Mouse (Mus musculus) CH12.LX (cell line): ENCODE measurements around the gene Ces1a.

ENCODE experiments used
- BHLHE40 ChIP-seq: IDR thresholded peaks from 2 replicates; pipeline ENCODE4 v1.6.1; 2011; ENCODE audit warnings: mild to moderate bottlenecking, low read depth, low read length, improper control_type of control experiment
- EP300 ChIP-seq: IDR thresholded peaks from 2 replicates; pipeline ENCODE4 v1.6.1; 2011; ENCODE audit warnings: low read length, improper control_type of control experiment
- ETS1 ChIP-seq: conservative IDR thresholded peaks from 2 replicates; pipeline ENCODE4 v1.6.1; 2012; ENCODE audit warnings: low read depth, mild to moderate bottlenecking, inconsistent platforms, low read length, improper control_type of control experiment, moderate library complexity
- MAFK ChIP-seq: IDR thresholded peaks from 2 replicates; pipeline ENCODE4 v1.6.1; 2011; ENCODE audit warnings: low read length, improper control_type of control experiment; ENCODE audit not compliant: insufficient replicate concordance
- POLR2A ChIP-seq: IDR thresholded peaks from 2 replicates; pipeline ENCODE4 v1.6.1; 2011; ENCODE audit warnings: low read depth, mild to moderate bottlenecking, improper control_type of control experiment, low read length
- POLR2AphosphoS2 ChIP-seq: IDR thresholded peaks from 2 replicates; pipeline ENCODE4 v1.6.1; 2011; ENCODE audit warnings: low read depth, low read length, improper control_type of control experiment
- TBP ChIP-seq: conservative IDR thresholded peaks from 2 replicates; pipeline ENCODE4 v1.6.1; 2011; ENCODE audit warnings: low read depth, low read length, improper control_type of control experiment
- ZC3H11A ChIP-seq: IDR thresholded peaks from 2 replicates; pipeline ENCODE4 v1.6.1; 2012; ENCODE audit warnings: low read depth, mild to moderate bottlenecking, inconsistent platforms, low read length, improper control_type of control experiment

GRCm38 (mm10) chr8:93048092-93048491, at the start of gene Ces1a:
- TF ChIP-seq TBP, result no peak
- TF ChIP-seq POLR2AphosphoS2, result no peak
- TF ChIP-seq POLR2A, result no peak
- no peak for TF ChIP-seq ZC3H11A
- no peak for TF ChIP-seq BHLHE40
- TF ChIP-seq EP300, result no peak
- no peak for TF ChIP-seq MAFK
- no peak for TF ChIP-seq ETS1
